Mouse (Mus musculus) CH12.LX (cell line): Measurements from ENCODE around the gene Nectin3. TPM values are rescaled to one million over a fixed set of nuclear protein-coding genes. Genes with fewer than 3 reads are reported as not detected.
A peak's percentile ranks its signal among the peaks of the same experiment; 100 is the strongest.

Experiments used
- DNase-seq: peaks from one replicate; pipeline ENCODE4 v3.0.0-alpha.2; 2013; ENCODE audit errors: extremely low read depth
- H3K27ac ChIP-seq: 2 replicates; pipeline ENCODE4 v1.5.1; 2012; ENCODE audit warnings: low read depth, mild to moderate bottlenecking, control low read depth, moderate library complexity; ENCODE audit not compliant: insufficient read depth
- H3K27me3 ChIP-seq: replicated peaks from 2 replicates; pipeline ENCODE3; 2012; ENCODE audit warnings: inconsistent platforms
- H3K36me3 ChIP-seq, 2 experiments: replicated peaks in 1 of 2; 2 replicates each; pipeline versions ENCODE3 to v1.6.1; 2012; ENCODE audit warnings: inconsistent platforms in 1 of 2, low read length in 1 of 2, mild to moderate bottlenecking in 1 of 2, mixed read lengths in 1 of 2, moderate library complexity in 1 of 2; ENCODE audit not compliant: control insufficient read depth in 1 of 2, insufficient read depth in 1 of 2
- H3K4me1 ChIP-seq, 2 experiments: 2 replicates each; pipeline ENCODE4 v1.6.1; 2012; ENCODE audit warnings: inconsistent platforms in 1 of 2, moderate library complexity in 1 of 2; ENCODE audit not compliant: insufficient read depth in 2 of 2, control insufficient read depth in 1 of 2
- H3K4me2 ChIP-seq: 2 replicates; pipeline ENCODE4 v1.6.1; 2012; ENCODE audit warnings: low read depth, mild to moderate bottlenecking, control low read depth; ENCODE audit not compliant: poor library complexity, insufficient read depth, severe bottlenecking
- H3K4me3 ChIP-seq, 3 experiments: fragments of 150-350 bp in 1 of 3; sonication (generic) in 1 of 3; replicated peaks in 1 of 3; 2 replicates each; pipeline versions ENCODE3 to v1.5.1; 2011 to 2012; ENCODE audit warnings: low read depth in 2 of 3, low read length in 2 of 3, mild to moderate bottlenecking in 2 of 3, moderate library complexity in 2 of 3, control low read depth in 1 of 3, improper control_type of control experiment in 1 of 3, inconsistent platforms in 1 of 3, mixed read lengths in 1 of 3; ENCODE audit not compliant: poor library complexity in 1 of 3
- H3K79me2 ChIP-seq: replicated peaks from 2 replicates; pipeline ENCODE4 v1.6.1; 2012; ENCODE audit warnings: mild to moderate bottlenecking, moderate library complexity; ENCODE audit not compliant: control insufficient read depth, poor library complexity, insufficient read depth, severe bottlenecking; ENCODE audit errors: extremely low read depth
- H3K9ac ChIP-seq: 2 replicates; pipeline ENCODE4 v1.6.1; 2012; ENCODE audit warnings: low read depth, mild to moderate bottlenecking, control low read depth, moderate library complexity; ENCODE audit not compliant: insufficient read depth
- H3K9me3 ChIP-seq: replicated peaks from 2 replicates; pipeline ENCODE3; 2012; ENCODE audit warnings: low read length, inconsistent platforms, mixed read lengths
- BHLHE40 ChIP-seq: IDR thresholded peaks from 2 replicates; pipeline ENCODE4 v1.6.1; 2011; ENCODE audit warnings: mild to moderate bottlenecking, low read depth, low read length, improper control_type of control experiment
- CHD1 ChIP-seq: IDR thresholded peaks from 2 replicates; pipeline ENCODE4 v1.6.1; 2012; ENCODE audit warnings: low read depth, low read length, improper control_type of control experiment, inconsistent platforms
- CHD2 ChIP-seq: IDR thresholded peaks from 2 replicates; pipeline ENCODE4 v1.6.1; 2011; ENCODE audit warnings: low read length, improper control_type of control experiment
- CTCF ChIP-seq, 2 experiments: IDR thresholded peaks in 1 of 2; conservative IDR thresholded peaks in 1 of 2; 2 replicates each; pipeline ENCODE4 v1.5.1; 2011 to 2012; ENCODE audit warnings: low read depth in 2 of 2, low read length in 2 of 2, improper control_type of control experiment in 1 of 2, inconsistent platforms in 1 of 2, mild to moderate bottlenecking in 1 of 2, moderate library complexity in 1 of 2
- ELF1 ChIP-seq: IDR thresholded peaks from 2 replicates; pipeline ENCODE4 v1.6.1; 2014; ENCODE audit warnings: low read depth, mild to moderate bottlenecking, inconsistent platforms, low read length, improper control_type of control experiment
- EP300 ChIP-seq: IDR thresholded peaks from 2 replicates; pipeline ENCODE4 v1.6.1; 2011; ENCODE audit warnings: low read length, improper control_type of control experiment
- ETS1 ChIP-seq: conservative IDR thresholded peaks from 2 replicates; pipeline ENCODE4 v1.6.1; 2012; ENCODE audit warnings: low read depth, mild to moderate bottlenecking, inconsistent platforms, low read length, improper control_type of control experiment, moderate library complexity
- GABPA ChIP-seq: IDR thresholded peaks from 2 replicates; pipeline ENCODE4 v1.6.1; 2012; ENCODE audit warnings: low read depth, low read length, improper control_type of control experiment, inconsistent platforms; ENCODE audit not compliant: insufficient replicate concordance
- HCFC1 ChIP-seq: IDR thresholded peaks from 2 replicates; pipeline ENCODE4 v1.6.1; 2012; ENCODE audit warnings: low read depth, mild to moderate bottlenecking, inconsistent platforms, low read length, improper control_type of control experiment
- IRF4 ChIP-seq: IDR thresholded peaks from 2 replicates; pipeline ENCODE4 v1.6.1; 2014; ENCODE audit warnings: low read depth, mild to moderate bottlenecking, inconsistent platforms, low read length, improper control_type of control experiment
- JUN ChIP-seq: IDR thresholded peaks from 2 replicates; pipeline ENCODE4 v1.6.1; 2011; ENCODE audit warnings: low read depth, mild to moderate bottlenecking, low read length, improper control_type of control experiment, moderate library complexity; ENCODE audit not compliant: insufficient read depth
- KAT2A ChIP-seq: IDR thresholded peaks from 2 replicates; pipeline ENCODE4 v1.6.1; 2012; ENCODE audit warnings: low read length, improper control_type of control experiment, inconsistent platforms; ENCODE audit not compliant: insufficient replicate concordance
- MAZ ChIP-seq: IDR thresholded peaks from 2 replicates; pipeline ENCODE4 v1.6.1; 2012; ENCODE audit warnings: low read depth, mild to moderate bottlenecking, inconsistent platforms, low read length, improper control_type of control experiment, moderate library complexity
- MEF2A ChIP-seq: IDR thresholded peaks from 2 replicates; pipeline ENCODE4 v1.6.1; 2014; ENCODE audit warnings: low read depth, mild to moderate bottlenecking, inconsistent platforms, low read length, improper control_type of control experiment, borderline replicate concordance
- MXI1 ChIP-seq: IDR thresholded peaks from 2 replicates; pipeline ENCODE4 v1.6.1; 2011; ENCODE audit warnings: mild to moderate bottlenecking, low read depth, low read length, improper control_type of control experiment
- MYC ChIP-seq: IDR thresholded peaks from 2 replicates; pipeline ENCODE4 v1.6.1; 2011; ENCODE audit warnings: low read depth, mild to moderate bottlenecking, improper control_type of control experiment, low read length
- POLR2A ChIP-seq: IDR thresholded peaks from 2 replicates; pipeline ENCODE4 v1.6.1; 2011; ENCODE audit warnings: low read depth, mild to moderate bottlenecking, improper control_type of control experiment, low read length
- RAD21 ChIP-seq: IDR thresholded peaks from 2 replicates; pipeline ENCODE4 v1.6.1; 2011; ENCODE audit warnings: low read depth, mild to moderate bottlenecking, low read length, improper control_type of control experiment, moderate library complexity
- RCOR1 ChIP-seq: conservative IDR thresholded peaks from 2 replicates; pipeline ENCODE4 v1.6.1; 2012; ENCODE audit warnings: low read depth, mild to moderate bottlenecking, inconsistent platforms, low read length, improper control_type of control experiment
- SIN3A ChIP-seq: IDR thresholded peaks from 2 replicates; pipeline ENCODE4 v1.6.1; 2012; ENCODE audit warnings: low read length, improper control_type of control experiment, inconsistent platforms
- SMC3 ChIP-seq: IDR thresholded peaks from 2 replicates; pipeline ENCODE4 v1.6.1; 2011; ENCODE audit warnings: low read depth, low read length, improper control_type of control experiment
- UBTF ChIP-seq: IDR thresholded peaks from 2 replicates; pipeline ENCODE4 v1.6.1; 2012; ENCODE audit warnings: low read depth, mild to moderate bottlenecking, inconsistent platforms, low read length, improper control_type of control experiment, moderate library complexity
- ZC3H11A ChIP-seq: IDR thresholded peaks from 2 replicates; pipeline ENCODE4 v1.6.1; 2012; ENCODE audit warnings: low read depth, mild to moderate bottlenecking, inconsistent platforms, low read length, improper control_type of control experiment
- dilution Hi-C: fragments of 300-500 bp; cut with MboI; formaldehyde crosslinking; loops from 2 replicates; pipeline ENCODE4 v1.14.3; 2020; ENCODE audit warnings: low sequenced_read_pairs; ENCODE audit not compliant: extremely low pct_unique_long_range_greater_than_20kb, extremely low pct_ligation_motif_present
- in situ Hi-C: fragments of 300-500 bp; cut with MboI; formaldehyde crosslinking; loops from 3 replicates; pipeline ENCODE4 v1.14.3; 2019; ENCODE audit warnings: low sequenced_read_pairs, low pct_ligation_motif_present, low pct_unique_long_range_greater_than_20kb, mixed read lengths
- polyA plus RNA-seq: library from polyadenylated mRNA; unstranded; fragments of >175 nt; gene quantifications from 2 replicates; pipeline ENCODE4 v1.2.1, GENCODE M21; 2012; ENCODE audit warnings: low read depth; ENCODE audit not compliant: insufficient read length
- total RNA-seq, 2 experiments: library from RNA; depleted of rRNA; stranded (reverse); fragments of 300-350 nt in 1 of 2; fragments of >200 nt in 1 of 2; gene quantifications; 2 replicates each; pipeline ENCODE4 v1.2.3; 2012 to 2014

Nectin3 gene
- total and polyA plus RNA-seq, 3 experiments = not detected

GRCm38 (mm10) chr16:46406844-46407639 lies 91.3 kb downstream of the Nectin3 start:
- Histone ChIP-seq H3K36me3 (no peaks in the 10 kb centered on the region), H3K79me2 (no peaks in the 10 kb centered on the region), H3K27ac (no peak overlapping the region), H3K4me2 (no peak overlapping the region), H3K9ac (no peak overlapping the region), H3K27me3 (no peaks in the 10 kb centered on the region), H3K4me3 (no peak overlapping the region), H3K4me1 (no peaks in the 10 kb centered on the region; a peak in 1 of 4 replicates), H3K9me3 (peaks cover 45% of the 10 kb centered on the region)
- in situ Hi-C loops = no loop called here
- dilution Hi-C loops = no loop called here
- no peak for DNase-seq
- TF ChIP-seq MAZ (no peak), MEF2A (no peak), SMC3 (no peak), RCOR1 (no peak), CHD1 (no peak), ETS1 (no peak), POLR2A (no peak), ZC3H11A (no peak), SIN3A (no peak), EP300 (no peak), ELF1 (no peak), MYC (no peak), BHLHE40 (no peak), KAT2A (no peak), HCFC1 (no peak), MXI1 (no peak), UBTF (no peak), JUN (no peak), GABPA (no peak), CHD2 (no peak)

GRCm38 (mm10) chr16:46397945-46398344 lies 100.4 kb downstream of the Nectin3 start:
- Histone ChIP-seq H3K4me2 (no peak overlapping the region), H3K9me3 (peaks cover 66% of the 10 kb centered on the region), H3K36me3 (no peaks in the 10 kb centered on the region), H3K4me1 (peaks cover 0 to 5% of the 10 kb centered on the region in 2 experiments; a peak in 1 of 4 replicates), H3K4me3 (no peak overlapping the region), H3K27me3 (no peaks in the 10 kb centered on the region)
- dilution Hi-C loops = no loop called here
- DNase-seq = peak; percentile 21
- TF ChIP-seq SMC3 = peak; percentile 26
- peak in 1 of 2 experiments; percentile 46; a peak in 2 of 4 replicates for TF ChIP-seq CTCF (conservative IDR thresholded peaks at IDR 0.05 in 1 of 2, IDR thresholded peaks at IDR 0.05 in 1 of 2; ENCODE audit: low read depth in 2 of 2, low read length in 2 of 2)
- no peak for TF ChIP-seq IRF4
- no peak for TF ChIP-seq POLR2A
- TF ChIP-seq RAD21 = peak; percentile 45
- TF ChIP-seq, all 38 proteins: peak for 3
- no peaks in the 10 kb centered on the region for H3K79me2 ChIP-seq
- H3K27ac ChIP-seq = no peak overlapping the region
- in situ Hi-C loops = no loop called here
- no peak overlapping the region for H3K9ac ChIP-seq
